Mouse (Mus musculus): ENCODE measurements at regions not wholly inside any gene's neighbourhood (a gene's known extent, or its start where the extent isn't known, plus 50 kb on each side); places are given as distances from the start of the nearest gene placed in this dataset.
"Not testable (repeated sequence)": the region's sequence is repeated elsewhere in the genome, so short reads cannot be mapped to it uniquely, and the experiment has no call there.

DNA sequence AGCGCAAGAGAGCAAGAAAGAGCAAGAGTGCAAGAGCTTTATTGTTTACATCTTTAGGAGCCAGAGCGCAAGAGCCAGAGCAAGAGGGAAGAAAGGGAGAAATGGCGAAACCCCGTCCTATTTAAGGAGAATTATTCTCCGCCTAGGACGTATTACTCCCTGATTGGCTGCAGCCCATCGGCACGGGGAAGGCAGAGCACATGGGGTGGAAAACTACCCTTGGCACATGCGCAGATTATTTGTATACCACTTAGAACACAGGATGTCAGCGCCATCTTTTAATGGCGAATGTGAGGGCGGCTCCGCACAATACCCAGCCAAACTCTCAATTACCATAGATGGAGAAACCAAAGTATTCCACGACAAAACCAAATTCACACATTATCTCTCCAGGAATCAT lies 2464.4 kb upstream of the Pcdh20 start:
- H3K4me1 ChIP-seq (ENCODE audit: control insufficient read depth, insufficient read depth, low read depth, low read length); H3K36me3 ChIP-seq (ENCODE audit: control insufficient read depth, insufficient read depth, low read length); H3K27ac ChIP-seq (ENCODE audit: low read depth, low read length); H3K9me3 ChIP-seq (ENCODE audit: control insufficient read depth, low read length); H3K27me3 ChIP-seq (replicated peaks; ENCODE audit: control insufficient read depth, insufficient read depth, low read length); H3K4me3 ChIP-seq (ENCODE audit: low read length); H3K4me2 ChIP-seq (ENCODE audit: low read length); H3K9ac ChIP-seq (ENCODE audit: low read depth, low read length); ATAC-seq: not testable (repeated sequence)
- 97% methylated on average over 14 of the region's 14 CpGs for WGBS

DNA sequence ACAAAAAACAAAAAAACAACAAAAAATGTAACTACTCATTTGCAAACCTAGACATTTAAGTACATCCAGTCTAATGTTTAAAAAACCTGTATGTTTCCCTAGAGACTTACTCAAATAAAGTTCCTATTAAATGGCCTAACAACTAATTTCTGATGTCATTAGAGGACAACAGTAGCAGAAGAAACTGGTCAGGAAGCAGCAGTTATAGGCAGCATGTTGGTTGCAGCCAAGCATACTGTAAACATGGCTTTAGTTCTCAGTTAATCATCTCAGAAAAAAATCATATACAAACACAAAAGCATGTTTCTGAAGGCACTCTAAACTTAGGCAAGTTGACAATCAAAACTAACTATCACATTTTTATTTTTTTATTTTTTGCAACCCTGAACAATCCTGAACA lies 2434.1 kb upstream of the Pcdh20 start:
- H3K36me3 ChIP-seq (ENCODE audit: control insufficient read depth, insufficient read depth, low read length) = no peaks in the 10 kb centered on the region
- H3K4me3 ChIP-seq (ENCODE audit: low read length) = no peak overlapping the region
- no peak overlapping the region for H3K27ac ChIP-seq (ENCODE audit: low read depth, low read length)
- H3K27me3 ChIP-seq (replicated peaks; ENCODE audit: control insufficient read depth, insufficient read depth, low read length) = no peaks in the 10 kb centered on the region
- H3K9ac ChIP-seq (ENCODE audit: low read depth, low read length) = no peak overlapping the region
- no peaks in the 10 kb centered on the region for H3K9me3 ChIP-seq (ENCODE audit: control insufficient read depth, low read length)
- no peaks in the 10 kb centered on the region for H3K4me1 ChIP-seq (ENCODE audit: control insufficient read depth, insufficient read depth, low read depth, low read length)
- ATAC-seq = no peak
- no peak overlapping the region for H3K4me2 ChIP-seq (ENCODE audit: low read length)

DNA sequence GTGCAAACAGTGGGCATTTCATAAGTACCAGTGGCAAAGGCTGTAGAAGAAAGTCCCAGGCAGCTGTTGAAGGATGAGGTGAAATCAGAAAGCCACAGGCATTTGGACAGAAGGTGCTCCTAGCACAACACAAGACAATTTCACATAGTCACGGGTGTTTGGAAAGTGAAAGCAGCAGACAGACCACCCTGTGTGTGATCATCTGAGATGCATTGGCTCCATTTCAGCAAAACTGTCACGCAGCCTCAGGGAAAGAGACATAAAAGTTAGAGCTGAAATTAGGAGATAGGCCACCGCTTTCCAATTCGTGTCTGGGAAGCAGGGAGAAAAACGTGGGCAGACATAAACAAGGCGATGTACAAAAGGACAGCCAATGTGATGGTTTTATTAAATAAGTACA lies 2418.5 kb upstream of the Pcdh20 start:
- H3K9me3 ChIP-seq (ENCODE audit: control insufficient read depth, low read length) = no peaks in the 10 kb centered on the region
- no peak overlapping the region for H3K4me2 ChIP-seq (ENCODE audit: low read length)
- no peak overlapping the region for H3K27ac ChIP-seq (ENCODE audit: low read depth, low read length)
- H3K4me1 ChIP-seq (ENCODE audit: control insufficient read depth, insufficient read depth, low read depth, low read length) = no peaks in the 10 kb centered on the region
- H3K27me3 ChIP-seq (replicated peaks; ENCODE audit: control insufficient read depth, insufficient read depth, low read length) = no peaks in the 10 kb centered on the region
- ATAC-seq = peak; percentile 27; the same call in 1 of the 2 replicates
- WGBS = 44% methylated on average over 6 of the region's 6 CpGs
- no peak overlapping the region for H3K4me3 ChIP-seq (ENCODE audit: low read length)
- no peak overlapping the region for H3K9ac ChIP-seq (ENCODE audit: low read depth, low read length)
- no peaks in the 10 kb centered on the region for H3K36me3 ChIP-seq (ENCODE audit: control insufficient read depth, insufficient read depth, low read length)
